Mouse (Mus musculus) heart, postnatal 0 days (tissue): Measurements from ENCODE around the gene Zfp316. TPM values are rescaled to one million over a fixed set of nuclear protein-coding genes. Genes with fewer than 3 reads are reported as not detected.

Experiments
- ATAC-seq: fragments of 200-750 bp; cut with Nextera tagmentation; 2 replicates; pipeline ENCODE4 v1.8.0; 2017; ENCODE audit warnings: low read depth, moderate number of reproducible peaks, moderate library complexity; ENCODE audit not compliant: insufficient read depth
- DNase-seq: peaks from one replicate; pipeline ENCODE4 v3.0.0-alpha.2; 2016; ENCODE audit warnings: low spot score
- H3K27ac ChIP-seq: fragments of 300-500 bp; sonication (generic); 2 replicates; pipeline ENCODE4 v1.5.1; 2014; ENCODE audit warnings: low read depth, mild to moderate bottlenecking
- H3K27me3 ChIP-seq: fragments of 300-500 bp; sonication (generic); 2 replicates; pipeline ENCODE4 v1.6.1; 2014; ENCODE audit warnings: low read length, mixed read lengths; ENCODE audit not compliant: control insufficient read depth, insufficient read depth
- H3K36me3 ChIP-seq: fragments of 300-500 bp; sonication (generic); replicated peaks from 2 replicates; pipeline ENCODE4 v1.6.1; 2014; ENCODE audit warnings: low read length, mixed read lengths; ENCODE audit not compliant: control insufficient read depth, insufficient read depth
- H3K4me1 ChIP-seq: fragments of 300-500 bp; sonication (generic); 2 replicates; pipeline ENCODE4 v1.6.1; 2014; ENCODE audit warnings: antibody characterized with exemption; ENCODE audit not compliant: control insufficient read depth, insufficient read depth
- H3K4me2 ChIP-seq: fragments of 300-500 bp; sonication (generic); 2 replicates; pipeline ENCODE4 v1.6.1; 2014; ENCODE audit warnings: low read depth, mild to moderate bottlenecking, low read length, moderate library complexity
- H3K4me3 ChIP-seq: fragments of 300-500 bp; sonication (generic); 2 replicates; pipeline ENCODE4 v1.5.1; 2014; ENCODE audit warnings: low read depth, low read length
- H3K9ac ChIP-seq: fragments of 300-500 bp; sonication (generic); replicated peaks from 2 replicates; pipeline ENCODE4 v1.6.1; 2014; ENCODE audit warnings: low read depth, low read length, mixed read lengths
- H3K9me3 ChIP-seq: fragments of 300-500 bp; sonication (generic); replicated peaks from 2 replicates; pipeline ENCODE4 v1.6.1; 2016; ENCODE audit warnings: low read length; ENCODE audit not compliant: control insufficient read depth
- CTCF ChIP-seq: IDR thresholded peaks from 2 replicates; pipeline ENCODE4 v1.5.1; 2016; ENCODE audit warnings: antibody characterized with exemption, control low read depth, low read depth
- EP300 ChIP-seq: IDR thresholded peaks from 2 replicates; pipeline ENCODE4 v1.6.1; 2016; ENCODE audit warnings: antibody characterized with exemption, low read depth
- WGBS: fragments of 180-500 bp; shearing (Covaris S2); extraction: QIAGEN DNeasy Blood & Tissue Kit; methylation state at CpG from one replicate; pipeline ENCODE4 v1.1.7; 2014; 5-methylcytosine and 5-hydroxymethylcytosine counted together
- polyA plus RNA-seq: library from polyadenylated mRNA; unstranded; fragments of >200 nt; fragmentation: Nextera tagmentation; extraction: Ambion mirVana; gene quantifications from 2 replicates; pipeline ENCODE4 v1.2.1, GENCODE M21; 2015
- total RNA-seq: library from RNA; depleted of rRNA; stranded (reverse); fragments of >200 nt; gene quantifications from 2 replicates; pipeline ENCODE4 v1.2.3, GENCODE M21; 2014; ENCODE audit warnings: low replicate concordance

The Zfp316 gene
- total and polyA plus RNA-seq, 2 experiments from 2014 or later = 1.2 to 7.0 TPM

DNA sequence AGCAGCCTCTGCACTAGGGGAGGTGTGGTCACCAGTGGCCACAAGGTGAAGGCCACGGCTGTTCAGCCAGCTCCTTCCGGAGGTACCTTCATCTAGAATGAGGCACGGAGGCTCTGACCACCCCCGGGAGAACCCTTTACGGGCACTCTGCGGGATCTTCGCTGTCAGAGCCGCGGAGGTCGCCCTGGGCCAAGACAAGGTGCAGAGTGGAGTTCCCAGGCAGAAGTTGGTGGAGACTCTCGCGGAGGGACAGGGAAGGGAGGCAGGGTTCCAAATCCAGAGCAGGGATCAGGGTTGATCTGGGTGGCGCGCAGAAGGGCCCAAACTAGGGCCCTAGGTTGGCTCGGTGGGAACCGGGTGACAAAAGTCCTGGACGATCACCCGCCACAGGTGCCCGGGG lies 23.1 kb upstream of the Zfp316 start:
- no peak for TF ChIP-seq CTCF
- no peak for TF ChIP-seq EP300
- no peak for ATAC-seq
- H3K36me3 ChIP-seq = no peaks in the 10 kb centered on the region
- H3K4me3 ChIP-seq = peak overlapping the region; percentile 50
- peak overlapping the region; percentile 82 for H3K4me2 ChIP-seq
- H3K4me1 ChIP-seq = peaks cover 8% of the 10 kb centered on the region; the same call in 1 of the 2 replicates
- 6% methylated on average over 12 of the region's 19 CpGs for WGBS
- no peak for DNase-seq
- no peaks in the 10 kb centered on the region for H3K9me3 ChIP-seq
- no peak overlapping the region for H3K27ac ChIP-seq
- peaks cover 65% of the 10 kb centered on the region for H3K27me3 ChIP-seq
- H3K9ac ChIP-seq = peak overlapping the region; percentile 51

DNA sequence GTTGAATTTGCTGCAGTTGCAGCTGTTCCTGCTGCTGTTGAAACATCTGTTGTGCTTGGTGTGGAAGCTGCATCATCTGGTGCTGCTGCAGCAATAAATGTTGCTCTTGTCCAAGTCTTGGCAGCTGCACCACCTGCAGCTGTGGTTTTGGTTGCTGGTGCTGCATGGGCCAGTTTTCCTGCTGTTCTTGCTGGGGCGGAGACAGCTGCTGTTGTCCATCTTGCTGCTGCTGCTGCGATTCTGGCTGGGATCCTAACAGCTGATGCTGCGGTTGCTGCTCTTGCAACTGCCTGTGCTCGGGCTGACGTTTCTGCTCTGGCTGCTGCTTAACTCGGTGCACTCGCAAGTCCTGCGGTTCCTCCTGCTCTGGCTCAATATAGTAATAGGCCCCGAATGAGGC lies 19.5 kb upstream of the Zfp316 start:
- Histone ChIP-seq H3K9me3 (no peaks in the 10 kb centered on the region), H3K9ac (no peak overlapping the region), H3K27me3 (peaks cover 89% of the 10 kb centered on the region), H3K4me2 (no peak overlapping the region), H3K4me1 (peaks cover 8% of the 10 kb centered on the region; the same call in 1 of the 2 replicates), H3K4me3 (no peak overlapping the region), H3K36me3 (no peaks in the 10 kb centered on the region), H3K27ac (no peak overlapping the region)
- ATAC-seq = no peak
- TF ChIP-seq EP300 (no peak), CTCF (no peak)
- no peak for DNase-seq
- WGBS = 72% methylated on average over 9 of the region's 9 CpGs

DNA sequence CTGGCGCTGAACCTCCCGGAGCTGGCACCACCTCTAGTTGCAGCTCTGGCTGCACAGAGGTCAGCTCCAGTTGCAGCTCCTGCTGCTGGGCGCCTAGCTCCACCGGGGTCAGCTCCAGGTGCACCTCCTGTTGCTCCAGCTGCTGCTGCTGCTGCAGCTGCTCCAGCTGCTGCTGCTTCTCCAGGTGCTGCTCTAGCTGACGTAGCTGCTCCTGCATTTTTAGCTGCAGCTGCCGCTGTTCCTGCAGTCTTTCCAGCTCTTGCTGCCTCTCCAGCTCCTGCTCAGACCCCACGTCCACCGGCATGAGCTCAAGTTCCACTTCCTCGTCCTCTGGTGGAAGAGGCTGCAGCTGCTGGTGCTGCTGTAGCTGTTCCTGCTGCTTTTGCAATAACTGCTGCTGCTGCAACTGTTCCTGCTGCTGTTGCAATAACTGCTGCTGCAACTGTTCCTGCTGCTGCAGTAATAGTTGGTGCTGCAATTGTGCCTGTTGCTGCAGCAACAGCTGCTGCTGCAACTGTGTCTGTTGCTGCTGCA lies 18.6 kb upstream of the Zfp316 start:
- Histone ChIP-seq H3K4me1 (peaks cover 1% of the 10 kb centered on the region; the same call in 1 of the 2 replicates), H3K9me3 (no peaks in the 10 kb centered on the region), H3K4me3 (peak overlapping the region; percentile 36), H3K4me2 (peak overlapping the region; percentile 58), H3K27me3 (peaks cover 80% of the 10 kb centered on the region), H3K9ac (no peak overlapping the region), H3K27ac (no peak overlapping the region), H3K36me3 (no peaks in the 10 kb centered on the region)
- DNase-seq (no peak), ATAC-seq (no peak)
- 25% methylated on average over 9 of the region's 9 CpGs for WGBS
- TF ChIP-seq EP300 (no peak), CTCF (no peak)

DNA sequence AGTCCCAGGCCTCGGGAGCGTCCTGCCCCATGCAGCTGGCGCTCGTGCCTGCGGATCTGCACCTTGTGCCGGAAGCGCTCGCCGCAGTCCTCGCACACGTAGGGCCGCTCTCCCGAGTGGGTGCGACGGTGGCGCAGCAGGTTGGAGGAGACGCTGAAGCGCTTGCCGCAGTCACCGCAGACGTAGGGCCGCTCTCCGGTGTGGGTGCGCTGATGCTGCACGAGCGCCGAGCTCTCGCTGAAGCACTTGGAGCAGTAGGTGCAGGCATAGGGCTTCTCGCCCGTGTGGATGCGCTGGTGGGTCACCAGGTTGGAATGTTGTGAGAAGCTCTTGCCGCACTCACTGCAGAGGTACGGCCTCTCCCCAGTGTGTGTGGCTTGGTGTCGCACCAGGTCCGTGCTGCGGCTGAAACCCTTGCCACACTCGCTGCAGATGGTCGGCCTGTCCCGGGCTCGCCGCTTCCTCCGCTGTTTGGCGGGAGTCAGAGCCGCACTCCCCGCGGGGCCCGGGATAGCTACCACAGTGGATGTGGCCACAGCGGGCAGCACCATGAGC lies 18.0 kb upstream of the Zfp316 start:
- H3K9ac ChIP-seq = no peak overlapping the region
- H3K4me1 ChIP-seq = no peaks in the 10 kb centered on the region
- H3K36me3 ChIP-seq = no peaks in the 10 kb centered on the region
- WGBS = 4% methylated on average over 48 of the region's 48 CpGs
- no peaks in the 10 kb centered on the region for H3K9me3 ChIP-seq
- H3K27me3 ChIP-seq = peaks cover 74% of the 10 kb centered on the region
- TF ChIP-seq EP300 (no peak), CTCF (no peak)
- no peak overlapping the region for H3K27ac ChIP-seq
- H3K4me2 ChIP-seq = peak overlapping the region; percentile 58
- DNase-seq (no peak), ATAC-seq (peak; percentile 14; the same call in 1 of the 2 replicates)
- H3K4me3 ChIP-seq = peak overlapping the region; percentile 36

DNA sequence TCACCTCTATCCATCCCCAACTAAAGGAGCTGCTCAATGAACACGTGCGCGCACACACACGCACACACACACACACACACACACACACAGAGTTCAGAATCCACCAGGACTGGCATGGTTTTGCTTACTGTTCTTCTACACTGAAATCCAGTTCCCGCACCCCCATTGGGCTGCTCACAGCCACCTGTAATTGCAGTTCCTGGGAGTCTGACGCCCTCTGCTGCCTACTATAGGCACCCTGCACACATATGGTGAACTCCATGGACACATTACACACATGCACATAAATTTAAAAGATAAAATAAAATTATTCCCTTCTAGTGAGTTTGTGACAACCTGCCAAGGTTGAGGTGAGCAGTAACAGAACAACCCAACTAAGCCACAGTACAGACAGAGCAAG lies 14.9 kb upstream of the Zfp316 start:
- no peak overlapping the region for H3K9ac ChIP-seq
- H3K9me3 ChIP-seq = no peaks in the 10 kb centered on the region
- H3K4me3 ChIP-seq = no peak overlapping the region
- no peak overlapping the region for H3K27ac ChIP-seq
- ATAC-seq = no peak
- no peak overlapping the region for H3K4me2 ChIP-seq
- H3K27me3 ChIP-seq = peaks cover 53% of the 10 kb centered on the region
- TF ChIP-seq CTCF (no peak), EP300 (no peak)
- no peaks in the 10 kb centered on the region for H3K4me1 ChIP-seq
- H3K36me3 ChIP-seq = no peaks in the 10 kb centered on the region
- DNase-seq = no peak
- 48% methylated on average over 6 of the region's 6 CpGs for WGBS

DNA sequence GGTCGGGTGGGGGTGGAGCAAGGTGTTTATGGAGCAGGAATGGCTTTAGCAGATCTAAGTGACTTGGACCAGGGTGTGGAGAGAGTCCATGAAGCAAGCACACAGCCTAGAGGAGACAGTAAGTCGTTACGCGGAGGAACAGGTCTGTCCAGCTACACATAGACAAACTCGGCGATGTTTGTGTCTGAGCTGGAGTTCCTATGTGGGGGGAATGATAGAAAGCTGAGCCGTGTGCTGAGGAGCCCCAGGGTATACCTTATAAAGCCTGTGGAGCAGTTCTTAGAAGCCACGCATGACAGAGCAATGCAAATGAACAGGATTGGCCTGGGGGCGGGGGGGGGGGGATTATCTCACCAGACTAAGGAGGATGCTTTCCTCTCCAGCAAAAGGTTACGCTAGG lies 9.4 kb upstream of the Zfp316 start:
- no peak for TF ChIP-seq EP300
- TF ChIP-seq CTCF = no peak

More for the DNA sequence above, 9.4 kb upstream of the Zfp316 start:
- Histone ChIP-seq H3K36me3 (no peaks in the 10 kb centered on the region), H3K9me3 (no peaks in the 10 kb centered on the region), H3K4me1 (no peaks in the 10 kb centered on the region), H3K4me2 (no peak overlapping the region), H3K4me3 (no peak overlapping the region), H3K27ac (no peak overlapping the region), H3K27me3 (peaks cover 26% of the 10 kb centered on the region; the same call in 1 of the 2 replicates), H3K9ac (no peak overlapping the region)
- ATAC-seq = no peak
- DNase-seq = no peak
- 40% methylated on average over 10 of the region's 10 CpGs for WGBS
